Mouse (Mus musculus): ENCODE measurements at regions not wholly inside any gene's neighbourhood (a gene's known extent, or its start where the extent isn't known, plus 50 kb on each side); places are given as distances from the start of the nearest gene placed in this dataset.

- H3K4me2 ChIP-seq (replicated peaks; ENCODE audit: low read depth, low read length) = no peak overlapping the region
- H3K9ac ChIP-seq (ENCODE audit: low read depth, low read length) = no peak overlapping the region
- WGBS = 93% methylated on average over 6 of the region's 6 CpGs
These were observed 140.9 kb downstream of the Chic2 start for GRCm38 (mm10) chr5:74903711-74904110.

GRCm38 (mm10) chr5:74897133-74897532, 147.4 kb downstream of the Chic2 start:
- Histone ChIP-seq H3K9ac (ENCODE audit: low read depth, low read length) (no peak overlapping the region), H3K4me3 (ENCODE audit: low read depth, low read length) (no peak overlapping the region), H3K36me3 (ENCODE audit: control insufficient read depth, insufficient read depth, low read length) (no peaks in the 10 kb centered on the region), H3K27ac (ENCODE audit: low read depth, low read length) (no peak overlapping the region), H3K9me3 (ENCODE audit: control insufficient read depth, low read length) (no peaks in the 10 kb centered on the region), H3K4me1 (replicated peaks; ENCODE audit: control insufficient read depth, insufficient read depth, low read length) (no peaks in the 10 kb centered on the region), H3K27me3 (ENCODE audit: control insufficient read depth, insufficient read depth, low read length) (no peaks in the 10 kb centered on the region), H3K4me2 (replicated peaks; ENCODE audit: low read depth, low read length) (no peak overlapping the region)
- 89% methylated on average over 8 of the region's 8 CpGs for WGBS
- DNase-seq (ENCODE audit: low spot score) = no peak
- ATAC-seq (ENCODE audit: low FRiP score) = no peak

More at GRCm38 (mm10) chr5:74903711-74904110, 140.9 kb downstream of the Chic2 start:
- Histone ChIP-seq H3K27ac (ENCODE audit: low read depth, low read length) (no peak overlapping the region), H3K4me1 (replicated peaks; ENCODE audit: control insufficient read depth, insufficient read depth, low read length) (no peaks in the 10 kb centered on the region), H3K36me3 (ENCODE audit: control insufficient read depth, insufficient read depth, low read length) (no peaks in the 10 kb centered on the region), H3K9me3 (ENCODE audit: control insufficient read depth, low read length) (no peaks in the 10 kb centered on the region), H3K27me3 (ENCODE audit: control insufficient read depth, insufficient read depth, low read length) (no peaks in the 10 kb centered on the region), H3K4me3 (ENCODE audit: low read depth, low read length) (no peak overlapping the region)
- ATAC-seq (ENCODE audit: low FRiP score) = no peak
- no peak for DNase-seq (ENCODE audit: low spot score)

GRCm38 (mm10) chr5:74893276-74893675, 151.3 kb downstream of the Chic2 start:
- H3K9ac ChIP-seq (ENCODE audit: low read depth, low read length) = no peak overlapping the region
- no peaks in the 10 kb centered on the region for H3K9me3 ChIP-seq (ENCODE audit: control insufficient read depth, low read length)
- H3K36me3 ChIP-seq (ENCODE audit: control insufficient read depth, insufficient read depth, low read length) = no peaks in the 10 kb centered on the region
- H3K27me3 ChIP-seq (ENCODE audit: control insufficient read depth, insufficient read depth, low read length) = no peaks in the 10 kb centered on the region
- no peak overlapping the region for H3K27ac ChIP-seq (ENCODE audit: low read depth, low read length)
- no peak overlapping the region for H3K4me2 ChIP-seq (replicated peaks; ENCODE audit: low read depth, low read length)
- DNase-seq (ENCODE audit: low spot score) = no peak
- WGBS = 81% methylated on average over 5 of the region's 5 CpGs
- no peak overlapping the region for H3K4me3 ChIP-seq (ENCODE audit: low read depth, low read length)
- no peak for ATAC-seq (ENCODE audit: low FRiP score)
- no peaks in the 10 kb centered on the region for H3K4me1 ChIP-seq (replicated peaks; ENCODE audit: control insufficient read depth, insufficient read depth, low read length)

DNA sequence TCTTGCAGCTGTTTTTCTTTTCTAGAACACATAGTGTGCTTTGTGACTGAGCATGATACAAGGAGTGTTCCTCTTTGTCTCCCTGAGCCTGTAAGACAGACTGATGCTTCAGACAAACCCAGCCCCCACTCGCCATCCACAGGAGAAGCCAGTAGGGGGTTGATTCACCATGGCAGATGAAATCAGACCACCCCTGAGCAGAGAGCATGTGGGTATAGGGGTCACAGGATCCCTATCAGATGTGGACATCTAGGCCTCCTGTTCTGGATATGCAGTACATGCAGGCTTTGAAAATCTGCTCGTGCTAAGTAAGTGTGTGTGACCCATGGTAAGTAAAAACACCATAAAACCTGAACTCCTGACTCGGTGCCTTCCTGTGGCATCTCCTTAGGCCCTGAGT, 153.0 kb downstream of the Chic2 start:
- DNase-seq (ENCODE audit: low spot score) (peak; percentile 18), ATAC-seq (ENCODE audit: low FRiP score) (0 out of 2 replicates have a peak, but pooled peaks have one; percentile 14)
- 36% methylated on average over 3 of the region's 3 CpGs for WGBS

DNA sequence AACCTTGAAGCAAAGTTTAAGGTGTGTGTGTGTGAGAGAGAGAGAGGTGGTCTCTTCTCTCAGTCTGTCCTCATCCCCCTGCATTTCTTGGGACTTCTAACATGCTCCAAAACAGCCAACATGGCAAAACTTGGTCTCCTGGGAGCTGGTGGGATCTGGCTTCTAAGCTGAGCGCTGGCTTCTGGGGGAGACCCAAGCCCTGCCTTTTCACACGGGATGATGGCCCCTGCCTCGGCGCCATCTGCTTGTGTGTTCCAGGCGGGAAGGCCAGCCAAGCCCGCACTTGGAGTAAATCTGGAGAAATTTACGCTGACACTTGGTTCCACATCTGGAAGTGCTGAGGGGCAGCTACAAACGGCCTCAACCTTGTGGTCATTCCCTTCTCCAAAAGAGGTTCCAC, 155.6 kb downstream of the Chic2 start:
- WGBS = 77% methylated on average over 8 of the region's 8 CpGs
- Histone ChIP-seq H3K27me3 (ENCODE audit: control insufficient read depth, insufficient read depth, low read length) (no peaks in the 10 kb centered on the region), H3K4me3 (ENCODE audit: low read depth, low read length) (no peak overlapping the region), H3K4me2 (replicated peaks; ENCODE audit: low read depth, low read length) (no peak overlapping the region), H3K4me1 (replicated peaks; ENCODE audit: control insufficient read depth, insufficient read depth, low read length) (no peaks in the 10 kb centered on the region), H3K9ac (ENCODE audit: low read depth, low read length) (no peak overlapping the region), H3K36me3 (ENCODE audit: control insufficient read depth, insufficient read depth, low read length) (no peaks in the 10 kb centered on the region), H3K9me3 (ENCODE audit: control insufficient read depth, low read length) (no peaks in the 10 kb centered on the region), H3K27ac (ENCODE audit: low read depth, low read length) (no peak overlapping the region)
- DNase-seq (ENCODE audit: low spot score) = no peak
- ATAC-seq (ENCODE audit: low FRiP score) = no peak

More for the DNA sequence above, 153.0 kb downstream of the Chic2 start:
- Histone ChIP-seq H3K27ac (ENCODE audit: low read depth, low read length) (no peak overlapping the region), H3K4me3 (ENCODE audit: low read depth, low read length) (no peak overlapping the region), H3K4me2 (replicated peaks; ENCODE audit: low read depth, low read length) (no peak overlapping the region), H3K9ac (ENCODE audit: low read depth, low read length) (no peak overlapping the region), H3K9me3 (ENCODE audit: control insufficient read depth, low read length) (no peaks in the 10 kb centered on the region), H3K27me3 (ENCODE audit: control insufficient read depth, insufficient read depth, low read length) (no peaks in the 10 kb centered on the region), H3K4me1 (replicated peaks; ENCODE audit: control insufficient read depth, insufficient read depth, low read length) (no peaks in the 10 kb centered on the region), H3K36me3 (ENCODE audit: control insufficient read depth, insufficient read depth, low read length) (no peaks in the 10 kb centered on the region)

GRCm38 (mm10) chr5:74885958-74886357, 158.6 kb downstream of the Chic2 start:
- Histone ChIP-seq H3K27me3 (ENCODE audit: control insufficient read depth, insufficient read depth, low read length) (no peaks in the 10 kb centered on the region), H3K36me3 (ENCODE audit: control insufficient read depth, insufficient read depth, low read length) (no peaks in the 10 kb centered on the region), H3K4me2 (replicated peaks; ENCODE audit: low read depth, low read length) (no peak overlapping the region), H3K9me3 (ENCODE audit: control insufficient read depth, low read length) (no peaks in the 10 kb centered on the region), H3K4me3 (ENCODE audit: low read depth, low read length) (no peak overlapping the region), H3K4me1 (replicated peaks; ENCODE audit: control insufficient read depth, insufficient read depth, low read length) (no peaks in the 10 kb centered on the region), H3K9ac (ENCODE audit: low read depth, low read length) (no peak overlapping the region), H3K27ac (ENCODE audit: low read depth, low read length) (no peak overlapping the region)
- no peak for DNase-seq (ENCODE audit: low spot score)
- WGBS = 84% methylated on average over 3 of the region's 3 CpGs
- ATAC-seq (ENCODE audit: low FRiP score) = no peak

- Histone ChIP-seq H3K36me3 (ENCODE audit: control insufficient read depth, insufficient read depth, low read length) (no peaks in the 10 kb centered on the region), H3K27ac (ENCODE audit: low read depth, low read length) (no peak overlapping the region), H3K4me3 (ENCODE audit: low read depth, low read length) (no peak overlapping the region), H3K27me3 (ENCODE audit: control insufficient read depth, insufficient read depth, low read length) (no peaks in the 10 kb centered on the region), H3K9ac (ENCODE audit: low read depth, low read length) (no peak overlapping the region), H3K4me1 (replicated peaks; ENCODE audit: control insufficient read depth, insufficient read depth, low read length) (no peaks in the 10 kb centered on the region), H3K4me2 (replicated peaks; ENCODE audit: low read depth, low read length) (no peak overlapping the region), H3K9me3 (ENCODE audit: control insufficient read depth, low read length) (no peaks in the 10 kb centered on the region)
- 83% methylated on average over 12 of the region's 12 CpGs for WGBS
- ATAC-seq (ENCODE audit: low FRiP score) (no peak), DNase-seq (ENCODE audit: low spot score) (no peak)
These were observed 162.0 kb downstream of the Chic2 start for GRCm38 (mm10) chr5:74882563-74882962.

- ATAC-seq (ENCODE audit: low FRiP score) = no peak
- no peaks in the 10 kb centered on the region for H3K27me3 ChIP-seq (ENCODE audit: control insufficient read depth, insufficient read depth, low read length)
- 78% methylated on average over 10 of the region's 10 CpGs for WGBS
- no peak overlapping the region for H3K9ac ChIP-seq (ENCODE audit: low read depth, low read length)
- DNase-seq (ENCODE audit: low spot score) = no peak
- no peak overlapping the region for H3K4me3 ChIP-seq (ENCODE audit: low read depth, low read length)
- H3K4me1 ChIP-seq (replicated peaks; ENCODE audit: control insufficient read depth, insufficient read depth, low read length) = no peaks in the 10 kb centered on the region
- H3K36me3 ChIP-seq (ENCODE audit: control insufficient read depth, insufficient read depth, low read length) = no peaks in the 10 kb centered on the region
- H3K4me2 ChIP-seq (replicated peaks; ENCODE audit: low read depth, low read length) = no peak overlapping the region
- no peaks in the 10 kb centered on the region for H3K9me3 ChIP-seq (ENCODE audit: control insufficient read depth, low read length)
- H3K27ac ChIP-seq (ENCODE audit: low read depth, low read length) = no peak overlapping the region
These were observed 163.8 kb downstream of the Chic2 start for GRCm38 (mm10) chr5:74880669-74881226.

GRCm38 (mm10) chr5:74880048-74880437, 164.5 kb downstream of the Chic2 start:
- no peak overlapping the region for H3K27ac ChIP-seq (ENCODE audit: low read depth, low read length)
- H3K4me1 ChIP-seq (replicated peaks; ENCODE audit: control insufficient read depth, insufficient read depth, low read length) = no peaks in the 10 kb centered on the region
- WGBS = 84% methylated on average over 6 of the region's 6 CpGs
- no peaks in the 10 kb centered on the region for H3K27me3 ChIP-seq (ENCODE audit: control insufficient read depth, insufficient read depth, low read length)
- no peak overlapping the region for H3K4me3 ChIP-seq (ENCODE audit: low read depth, low read length)
- DNase-seq (ENCODE audit: low spot score) (no peak), ATAC-seq (ENCODE audit: low FRiP score) (no peak)
- no peak overlapping the region for H3K9ac ChIP-seq (ENCODE audit: low read depth, low read length)
- H3K9me3 ChIP-seq (ENCODE audit: control insufficient read depth, low read length) = no peaks in the 10 kb centered on the region
- no peaks in the 10 kb centered on the region for H3K36me3 ChIP-seq (ENCODE audit: control insufficient read depth, insufficient read depth, low read length)
- H3K4me2 ChIP-seq (replicated peaks; ENCODE audit: low read depth, low read length) = no peak overlapping the region

Measured in hindbrain, embryonic 11.5 days (tissue).